Mouse (Mus musculus) retina, adult 2 months (tissue): Measurements from ENCODE around the gene St7.
A peak's percentile ranks its signal among the peaks of the same experiment; 100 is the strongest.

Source experiments
- DNase-seq: peaks from one replicate; pipeline ENCODE4 v3.0.0-alpha.2; 2012; ENCODE audit warnings: low read depth, low spot score

Gene St7

GRCm38 (mm10) chr6:17814074-17814649, 121.4 kb downstream of the St7 start:
- DNase-seq, result no peak

GRCm38 (mm10) chr6:17816865-17817435, 124.2 kb downstream of the St7 start:
- DNase-seq, result no peak

GRCm38 (mm10) chr6:17823614-17824013, 130.9 kb downstream of the St7 start:
- DNase-seq, result no peak

- DNase-seq, result no peak
Measured at GRCm38 (mm10) chr6:17824735-17825134, 132.0 kb downstream of the St7 start.

- no peak for DNase-seq
Measured at GRCm38 (mm10) chr6:17828382-17828781, 135.6 kb downstream of the St7 start.

GRCm38 (mm10) chr6:17829981-17830380, 137.2 kb downstream of the St7 start:
- DNase-seq, result no peak

- DNase-seq, result peak; percentile 30
Measured at GRCm38 (mm10) chr6:17834493-17834892, 141.8 kb downstream of the St7 start.

- no peak for DNase-seq
Measured at GRCm38 (mm10) chr6:17835693-17836092, 143.0 kb downstream of the St7 start.

- DNase-seq, result no peak
Measured at GRCm38 (mm10) chr6:17837676-17838075, 144.9 kb downstream of the St7 start.

- no peak for DNase-seq
Measured at GRCm38 (mm10) chr6:17840431-17840830, 147.7 kb downstream of the St7 start.

- no peak for DNase-seq
Measured at GRCm38 (mm10) chr6:17842759-17843158, 150.0 kb downstream of the St7 start.

- DNase-seq, result no peak
Measured at GRCm38 (mm10) chr6:17851316-17851715, 158.6 kb downstream of the St7 start.

GRCm38 (mm10) chr6:17853587-17854274, 161.0 kb downstream of the St7 start:
- no peak for DNase-seq

GRCm38 (mm10) chr6:17855616-17856015, 162.9 kb downstream of the St7 start:
- DNase-seq, result no peak

- DNase-seq, result no peak
Measured at GRCm38 (mm10) chr6:17859564-17859963, 166.8 kb downstream of the St7 start.

GRCm38 (mm10) chr6:17860463-17860862, 167.7 kb downstream of the St7 start:
- DNase-seq, result no peak

- DNase-seq, result no peak
Measured at GRCm38 (mm10) chr6:17867796-17868195, 175.1 kb downstream of the St7 start.

GRCm38 (mm10) chr6:17871831-17872372, 179.2 kb downstream of the St7 start:
- no peak for DNase-seq

- DNase-seq, result no peak
Measured at GRCm38 (mm10) chr6:17875606-17876005, 182.9 kb downstream of the St7 start.

- no peak for DNase-seq
Measured at GRCm38 (mm10) chr6:17876023-17876613, 183.4 kb downstream of the St7 start.

- no peak for DNase-seq
Measured at GRCm38 (mm10) chr6:17876670-17877179, 184.0 kb downstream of the St7 start.

GRCm38 (mm10) chr6:17882943-17883342, 190.2 kb downstream of the St7 start:
- no peak for DNase-seq
